Mouse (Mus musculus) neural tube, embryonic 11.5 days (tissue): Measurements from ENCODE around the gene Rps19. TPM values are rescaled to one million over a fixed set of nuclear protein-coding genes. Genes with fewer than 3 reads are reported as not detected.

Experiments
- ATAC-seq: fragments of 200-750 bp; cut with Nextera tagmentation; 2 replicates; pipeline ENCODE4 v1.8.0; 2017; ENCODE audit warnings: moderate number of reproducible peaks, mild to moderate bottlenecking, moderate TSS enrichment, moderate library complexity; ENCODE audit not compliant: insufficient read depth, low FRiP score, low TSS enrichment
- DNase-seq: peaks from one replicate; pipeline ENCODE4 v3.0.0-alpha.2; 2015; ENCODE audit warnings: low spot score
- H3K27ac ChIP-seq: fragments of 300-500 bp; sonication (generic); 2 replicates; pipeline ENCODE4 v1.5.1; 2014; ENCODE audit warnings: low read depth, mild to moderate bottlenecking, low read length
- H3K27me3 ChIP-seq: fragments of 300-500 bp; sonication (generic); 2 replicates; pipeline ENCODE4 v1.6.1; 2014; ENCODE audit warnings: mild to moderate bottlenecking, low read length, mixed read lengths; ENCODE audit not compliant: control insufficient read depth, insufficient read depth
- H3K36me3 ChIP-seq: fragments of 300-500 bp; sonication (generic); 2 replicates; pipeline ENCODE4 v1.6.1; 2014; ENCODE audit warnings: mild to moderate bottlenecking, low read length, moderate library complexity, mixed read lengths; ENCODE audit not compliant: control insufficient read depth, insufficient read depth
- H3K4me1 ChIP-seq: fragments of 300-500 bp; sonication (generic); 2 replicates; pipeline ENCODE4 v1.6.1; 2014; ENCODE audit warnings: low read length, mixed read lengths; ENCODE audit not compliant: control insufficient read depth, insufficient read depth
- H3K4me2 ChIP-seq: fragments of 300-500 bp; sonication (generic); 2 replicates; pipeline ENCODE4 v1.6.1; 2014; ENCODE audit warnings: low read depth, mild to moderate bottlenecking, moderate library complexity
- H3K4me3 ChIP-seq: fragments of 300-500 bp; sonication (generic); 2 replicates; pipeline ENCODE4 v1.5.1; 2014; ENCODE audit warnings: low read depth, low read length
- H3K9ac ChIP-seq: fragments of 300-500 bp; sonication (generic); 2 replicates; pipeline ENCODE4 v1.6.1; 2014; ENCODE audit warnings: mild to moderate bottlenecking, low read length
- H3K9me3 ChIP-seq: fragments of 300-500 bp; sonication (generic); 2 replicates; pipeline ENCODE4 v1.6.1; 2016; ENCODE audit warnings: low read length; ENCODE audit not compliant: control insufficient read depth
- WGBS: fragments of 180-500 bp; shearing (Covaris S2); extraction: QIAGEN DNeasy Blood & Tissue Kit; methylation state at CpG from one replicate; pipeline ENCODE4 v1.1.7; 2014; 5-methylcytosine and 5-hydroxymethylcytosine counted together
- polyA plus RNA-seq: library from polyadenylated mRNA; unstranded; fragments of >200 nt; fragmentation: Nextera tagmentation; extraction: Ambion mirVana; gene quantifications from 2 replicates; pipeline ENCODE4 v1.2.1, GENCODE M21; 2014

Rps19 gene
- polyA plus RNA-seq, 1 experiment from 2014 or later = 1,782 TPM

GRCm38 (mm10) chr7:24885468-24886307 is 1.5 kb downstream of the Rps19 start:
- peaks cover 15% of the 10 kb centered on the region for H3K4me1 ChIP-seq
- H3K27me3 ChIP-seq = no peaks in the 10 kb centered on the region
- DNase-seq = no peak
- ATAC-seq = no peak
- H3K9ac ChIP-seq = peak overlapping the region; percentile 100
- H3K4me3 ChIP-seq = peak overlapping the region; percentile 97
- no peaks in the 10 kb centered on the region for H3K9me3 ChIP-seq
- 51% methylated on average over 12 of the region's 12 CpGs for whole genome bisulfite sequencing
- no peak overlapping the region; the same call in 1 of the 2 replicates for H3K27ac ChIP-seq
- H3K36me3 ChIP-seq = peaks cover 14% of the 10 kb centered on the region
- H3K4me2 ChIP-seq = peak overlapping the region; percentile 83

- Histone ChIP-seq H3K4me3 (peak overlapping the region; percentile 97), H3K9me3 (no peaks in the 10 kb centered on the region), H3K27me3 (no peaks in the 10 kb centered on the region), H3K36me3 (peaks cover 14% of the 10 kb centered on the region), H3K4me2 (peak overlapping the region; percentile 83), H3K4me1 (peaks cover 15% of the 10 kb centered on the region), H3K27ac (no peak overlapping the region), H3K9ac (peak overlapping the region; percentile 100)
- ATAC-seq = no peak
- no peak for DNase-seq
- 74% methylated on average over 4 of the region's 4 CpGs for WGBS
Measured at GRCm38 (mm10) chr7:24886308-24886633, 2.1 kb downstream of the Rps19 start.

DNA sequence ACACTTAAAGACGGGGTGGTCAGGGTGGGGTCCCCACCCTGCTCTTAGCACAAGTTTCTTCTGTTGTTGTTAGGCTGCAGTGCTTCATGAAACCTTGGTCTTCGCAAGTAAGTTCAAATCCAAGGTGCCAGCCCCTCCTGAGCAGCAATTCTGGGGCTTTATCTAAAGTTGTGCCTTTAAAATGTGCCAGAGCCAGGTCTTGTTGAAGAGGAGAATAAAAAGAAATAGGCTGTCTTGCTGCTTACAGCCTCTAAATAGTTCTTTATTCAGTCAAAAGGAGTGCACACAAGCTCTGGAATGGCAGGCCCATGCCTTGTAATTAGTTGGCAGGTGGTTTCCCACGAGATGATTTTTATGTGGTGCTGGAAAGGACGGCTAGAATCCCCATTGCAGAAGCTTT is 2.9 kb downstream of the Rps19 start:
- peaks cover 14% of the 10 kb centered on the region for H3K36me3 ChIP-seq
- H3K27me3 ChIP-seq = no peaks in the 10 kb centered on the region
- no peak overlapping the region for H3K4me2 ChIP-seq
- H3K4me3 ChIP-seq = no peak overlapping the region
- H3K9me3 ChIP-seq = no peaks in the 10 kb centered on the region
- H3K27ac ChIP-seq = no peak overlapping the region
- peaks cover 15% of the 10 kb centered on the region for H3K4me1 ChIP-seq
- WGBS = 82% methylated on average over 4 of the region's 4 CpGs
- no peak for DNase-seq
- H3K9ac ChIP-seq = no peak overlapping the region; the same call in 1 of the 2 replicates
- no peak for ATAC-seq

GRCm38 (mm10) chr7:24889431-24890220 is 5.5 kb downstream of the Rps19 start:
- Histone ChIP-seq H3K27me3 (no peaks in the 10 kb centered on the region), H3K36me3 (peaks cover 14% of the 10 kb centered on the region), H3K27ac (no peak overlapping the region), H3K4me2 (no peak overlapping the region), H3K9me3 (no peaks in the 10 kb centered on the region), H3K4me1 (peaks cover 15% of the 10 kb centered on the region), H3K9ac (no peak overlapping the region), H3K4me3 (no peak overlapping the region)
- DNase-seq = no peak
- 86% methylated on average over 6 of the region's 6 CpGs for WGBS
- no peak for ATAC-seq

DNA sequence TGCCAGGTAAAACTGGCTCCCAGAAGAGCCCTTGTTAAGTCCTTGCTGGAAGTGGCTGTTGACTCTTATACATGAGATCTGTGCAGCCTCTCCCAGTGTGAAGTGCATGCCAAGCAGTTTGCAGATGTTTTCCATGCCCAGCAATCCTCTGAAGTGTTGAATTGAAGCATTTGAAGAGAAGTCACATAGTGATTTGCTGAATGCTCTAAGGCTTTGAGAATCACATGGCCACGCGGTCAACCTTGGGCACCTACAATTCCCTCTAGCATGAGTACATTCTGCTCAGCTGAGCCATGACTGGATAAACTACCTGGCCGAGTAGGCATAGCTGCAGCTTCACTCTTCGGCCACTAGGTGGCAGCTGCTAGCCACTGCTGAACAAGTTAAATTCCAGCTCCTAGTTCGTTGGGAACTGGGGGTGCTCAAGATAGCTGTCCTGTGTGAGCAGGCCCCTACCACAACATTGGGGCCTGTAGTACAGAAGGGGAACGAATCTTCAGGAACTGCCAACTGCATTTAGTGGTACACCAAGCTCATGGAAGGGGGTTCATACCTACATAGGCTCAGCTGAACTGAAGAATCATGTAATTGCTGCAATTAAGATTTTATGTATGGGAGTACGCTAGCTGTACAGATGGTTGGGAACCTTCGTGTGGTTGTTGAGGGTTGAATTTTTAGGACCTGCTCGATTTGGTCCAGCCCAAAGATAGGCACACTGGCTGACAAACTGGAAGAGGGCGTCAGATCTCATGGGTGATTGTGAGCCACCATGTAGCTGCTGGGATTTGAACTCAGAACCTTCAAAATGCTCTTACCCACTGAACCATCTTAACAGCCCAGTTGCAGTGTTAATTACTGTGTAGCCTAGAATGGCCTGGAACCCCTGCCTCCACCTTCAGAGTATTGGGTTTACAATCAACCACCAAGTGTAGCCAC is 6.4 kb downstream of the Rps19 start:
- peaks cover 11% of the 10 kb centered on the region for H3K4me1 ChIP-seq
- H3K36me3 ChIP-seq = peaks cover 14% of the 10 kb centered on the region
- WGBS = 36% methylated on average over 10 of the region's 10 CpGs
- H3K4me3 ChIP-seq = no peak overlapping the region
- H3K4me2 ChIP-seq = no peak overlapping the region
- H3K27me3 ChIP-seq = no peaks in the 10 kb centered on the region
- H3K9me3 ChIP-seq = no peaks in the 10 kb centered on the region
- DNase-seq = peak; percentile 80
- H3K9ac ChIP-seq = no peak overlapping the region
- H3K27ac ChIP-seq = no peak overlapping the region
- ATAC-seq = peak; percentile 29; the same call in 1 of the 2 replicates

DNA sequence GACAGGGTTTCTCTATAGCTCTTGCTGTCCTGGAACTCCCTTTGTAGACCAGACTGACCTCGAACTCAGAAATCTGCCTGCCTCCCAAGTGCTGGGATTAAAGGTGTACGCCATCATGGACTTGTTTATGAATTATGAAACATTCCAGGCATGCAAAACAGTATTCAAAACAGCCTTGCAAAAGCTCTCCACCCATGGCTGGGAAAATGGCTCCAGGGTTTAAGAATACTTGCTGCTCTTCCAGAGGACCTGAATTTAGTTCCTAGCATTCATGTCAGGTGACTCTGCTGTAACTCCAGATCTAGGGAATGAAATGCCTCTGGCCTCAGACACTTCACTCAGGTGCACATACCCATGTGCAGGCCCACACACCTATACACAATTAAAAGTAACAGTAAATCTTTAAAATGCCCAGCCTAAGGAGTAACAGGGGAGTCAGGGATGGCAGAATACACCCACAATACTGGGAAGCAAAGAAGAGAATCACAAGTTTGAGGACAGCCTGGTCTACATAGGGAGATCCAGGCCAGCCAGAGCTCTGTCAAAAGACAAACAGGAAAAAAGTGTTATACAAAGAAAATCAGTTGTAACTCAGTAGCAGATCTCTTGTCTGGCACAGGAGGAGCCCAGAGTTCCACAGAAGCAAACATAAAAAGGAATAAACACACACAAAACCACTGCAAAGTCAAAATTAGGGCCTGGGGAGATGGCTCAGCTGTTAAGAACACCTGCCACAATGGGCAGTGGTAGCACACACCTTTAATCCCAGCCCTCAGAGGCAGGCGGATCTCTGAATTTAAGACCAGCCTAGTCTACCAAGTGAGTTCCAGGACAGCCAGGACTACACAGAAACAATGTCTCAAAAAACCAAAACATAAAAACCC is 7.3 kb downstream of the Rps19 start:
- no peak overlapping the region for H3K9ac ChIP-seq
- H3K4me3 ChIP-seq = no peak overlapping the region
- peaks cover 4% of the 10 kb centered on the region; the same call in 1 of the 2 replicates for H3K4me1 ChIP-seq
- WGBS = 68% methylated on average over 3 of the region's 3 CpGs
- peaks cover 12% of the 10 kb centered on the region for H3K36me3 ChIP-seq
- no peak overlapping the region for H3K27ac ChIP-seq
- no peak overlapping the region for H3K4me2 ChIP-seq
- DNase-seq (no peak), ATAC-seq (no peak)
- no peaks in the 10 kb centered on the region for H3K27me3 ChIP-seq
- H3K9me3 ChIP-seq = no peaks in the 10 kb centered on the region

GRCm38 (mm10) chr7:24892125-24892583 is 8.0 kb downstream of the Rps19 start:
- no peaks in the 10 kb centered on the region for H3K9me3 ChIP-seq
- no peak for DNase-seq
- WGBS = 71% methylated on average over 2 of the region's 2 CpGs
- ATAC-seq = no peak
- H3K36me3 ChIP-seq = peaks cover 10% of the 10 kb centered on the region
- H3K9ac ChIP-seq = no peak overlapping the region
- no peak overlapping the region for H3K4me3 ChIP-seq
- no peaks in the 10 kb centered on the region for H3K27me3 ChIP-seq
- no peak overlapping the region for H3K4me2 ChIP-seq
- H3K4me1 ChIP-seq = no peaks in the 10 kb centered on the region
- no peak overlapping the region for H3K27ac ChIP-seq
